Mouse (Mus musculus) bone marrow, adult 2 months (tissue): ENCODE data around the gene Pdpn.

ENCODE experiments used
- CTCF ChIP-seq: fragments of 200-500 bp; IDR thresholded peaks from 2 replicates; pipeline ENCODE4 v1.5.1; 2011; ENCODE audit warnings: low read length, control low read depth; ENCODE audit not compliant: control insufficient read depth, insufficient read depth
- POLR2A ChIP-seq: fragments of 200-500 bp; IDR thresholded peaks from 2 replicates; pipeline ENCODE4 v1.6.1; 2011; ENCODE audit warnings: low read depth, mild to moderate bottlenecking, control low read depth, low read length, borderline replicate concordance; ENCODE audit not compliant: control insufficient read depth

DNA sequence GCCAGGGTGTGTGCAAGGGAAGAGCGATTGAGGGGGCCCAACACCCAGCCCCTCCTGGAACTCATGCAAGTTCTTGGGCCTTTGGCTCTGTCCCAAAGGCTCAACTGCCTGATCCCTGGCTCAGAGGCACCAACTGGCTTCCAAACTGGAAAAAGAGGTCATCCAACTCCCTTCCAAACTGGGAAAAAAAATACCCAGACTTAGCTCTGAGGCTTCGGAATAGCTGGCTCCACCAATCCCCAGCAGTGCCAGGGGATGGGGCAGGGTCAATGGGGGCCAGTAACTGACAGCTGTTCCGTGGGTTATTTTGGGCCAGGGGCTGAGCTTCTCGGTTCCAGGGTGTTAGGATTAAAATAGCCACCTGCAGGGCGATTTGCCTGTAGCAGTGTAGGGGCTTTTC is 49.3 kb upstream of the Pdpn start:
- no peak for TF ChIP-seq CTCF
- TF ChIP-seq POLR2A = no peak
